Mouse (Mus musculus): ENCODE measurements around the gene Cckbr.

DNA sequence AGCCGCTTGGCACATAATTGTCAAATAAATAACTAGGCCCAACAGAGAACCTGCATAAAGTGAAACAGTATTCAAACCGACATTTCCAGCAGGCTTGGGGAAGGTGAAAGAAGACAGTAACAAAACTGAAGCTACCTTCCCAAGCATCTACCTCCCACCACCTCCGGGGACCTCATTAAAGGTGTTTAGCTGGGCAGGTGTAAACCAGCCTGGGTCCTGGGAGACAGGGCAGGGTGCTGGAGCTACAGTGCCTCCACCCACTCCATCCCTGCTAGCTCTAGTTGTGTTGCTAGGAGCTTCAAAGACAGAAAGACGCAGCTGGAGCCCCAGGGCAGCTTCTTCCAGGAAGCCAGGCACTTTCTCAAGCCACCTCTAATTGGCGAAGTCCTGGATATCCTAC, 21.3 kb upstream of the Cckbr start, which contains the start of gene Cnga4:
- no peak for TF ChIP-seq GATA1 (IDR thresholded peaks at IDR 0.05; ENCODE audit: low read length)
- TF ChIP-seq TAL1 (IDR thresholded peaks at IDR 0.05; ENCODE audit: low read length), result no peak

Measured in erythroblast, embryonic 14.5 days (primary cell).